In the genomic region with DNA sequence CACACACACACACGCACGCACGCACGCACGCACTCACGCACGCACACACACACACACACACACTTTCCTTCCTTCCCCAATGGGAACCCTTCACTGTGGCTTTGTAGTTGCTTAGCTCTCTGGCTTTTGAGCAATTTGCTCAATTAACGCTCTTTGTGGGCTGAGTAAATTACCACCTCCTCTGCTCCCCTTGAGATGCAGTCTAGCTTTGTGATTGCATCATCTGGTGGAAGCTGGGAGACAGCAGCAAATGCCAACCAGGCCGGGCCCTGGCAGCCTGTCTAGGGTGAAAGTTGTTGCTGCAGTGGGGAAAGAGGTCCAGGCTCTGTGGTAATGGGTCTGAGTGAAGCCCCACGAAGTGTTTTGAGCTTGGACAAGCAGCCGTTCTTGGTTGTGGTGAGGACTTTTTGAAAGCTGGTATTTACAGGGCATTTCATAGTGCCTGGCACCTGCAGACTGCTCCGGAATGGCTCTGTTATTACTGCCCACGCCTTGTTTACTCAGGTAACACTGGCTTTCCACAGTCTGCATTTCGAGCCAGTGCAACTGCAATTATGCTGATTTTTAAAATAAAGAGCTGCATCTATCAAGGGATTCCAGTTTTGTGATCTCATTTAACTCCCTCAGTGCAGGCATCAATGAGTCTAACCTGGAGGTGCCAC, we compare ENCODE assay signal across 9 mouse cellular contexts. TPM values are rescaled to one million over a fixed set of nuclear protein-coding genes. Genes with fewer than 3 reads are reported as not detected.
DNase-seq lines count a peak whose midpoint lies in the region; TF ChIP-seq lines count a peak whose summit lies in the region.
"Had no signal": no experiment of that assay in that cellular context is flagged by ENCODE, and none has a peak within 500 bp of the region (broad histone marks: within the 10 kb centered on the region; RNA-seq: fewer than 3 reads in every experiment).

No protein-coding gene starts in this region.

- no peak for TF ChIP-seq CTCF in layer of hippocampus, adult 2 months (conservative IDR thresholded peaks at IDR 0.05)

- peak overlapping the region; percentile 68 for H3K27ac ChIP-seq in layer of hippocampus, adult 2 months
- H3K27ac ChIP-seq: heart, embryonic 15.5 days had no signal

- H3K4me3 ChIP-seq in layer of hippocampus, adult 2 months, result no peak overlapping the region; the same call in 1 of the 2 replicates
- H3K4me3 ChIP-seq: heart, embryonic 15.5 days had no signal

- DNase-seq in layer of hippocampus, adult 2 months (ENCODE audit: low spot score in 2 of 2), result no peak
- no peak for DNase-seq in layer of hippocampus, postnatal 36 days
- DNase-seq in MN1 (ENCODE audit: low spot score), result peak; percentile 57
- DNase-seq in brain, adult 2 months (ENCODE audit: low read depth, low spot score), result peak; percentile 79
- peak; percentile 63 to 71 for DNase-seq in lung, adult 18-20 months
- DNase-seq in c-Kit-positive CD71-positive TER-119-positive erythroid progenitor cells, embryonic 14.5 days (ENCODE audit: low spot score), result no peak
- no peak for DNase-seq in gastrocnemius, postnatal 10 days
- no peak for DNase-seq in kidney, adult 8-10 months

RNA-seq across cellular contexts. Expression of gene Prdm10, which starts 10.0 kb away (rescaled TPM):
- total RNA-seq in layer of hippocampus, adult 2 months (2021), result 10 to 100 TPM; 22.0 to 23.1 TPM
- 10 to 100 TPM; 22.6 to 23.4 TPM for total RNA-seq in layer of hippocampus, postnatal 36 days (2021)
- total RNA-seq in gastrocnemius, postnatal 10 days (2021), result 1 to 10 TPM; 3.4 to 5.7 TPM

Comparison
In these comparisons a context has a peak if more than half of its experiments do, and no peak if none do; other contexts are left out.
1. DNase-seq: peak in MN1 (single experiment), brain, adult 2 months (single experiment) and lung, adult 18-20 months (2 of 2); none in layer of hippocampus, adult 2 months (0 of 2), layer of hippocampus, postnatal 36 days (0 of 2), c-Kit-positive CD71-positive TER-119-positive erythroid progenitor cells, embryonic 14.5 days (single experiment), gastrocnemius, postnatal 10 days (single experiment) and kidney, adult 8-10 months (0 of 2).